Comparison of ENCODE assay signal across 8 mouse cellular contexts in the genomic region with DNA sequence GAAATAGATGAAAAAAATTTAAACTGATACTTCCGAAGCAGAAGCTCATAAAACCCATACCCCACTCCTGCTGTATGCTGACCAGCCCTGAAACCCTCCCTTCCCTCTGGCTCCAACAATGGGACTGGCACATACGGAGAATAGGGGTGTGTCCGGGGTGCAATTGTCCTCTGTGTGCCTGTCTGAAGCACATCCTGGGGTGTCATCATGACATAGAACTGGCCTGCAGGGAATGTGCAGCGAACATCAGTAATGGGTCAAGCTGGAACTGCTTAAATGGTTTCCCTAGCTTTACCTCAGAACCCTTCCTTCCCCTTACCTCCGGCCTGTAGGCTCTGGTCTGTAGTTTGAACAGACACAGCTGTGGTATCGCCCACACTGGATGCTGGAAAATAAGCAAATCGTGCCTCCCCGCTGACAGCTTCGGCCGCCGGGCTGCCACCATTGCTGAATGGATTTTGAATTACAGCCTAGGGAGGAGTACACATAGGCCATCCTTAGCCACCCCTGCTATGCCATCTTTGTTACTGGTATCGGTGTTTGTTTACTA. TPM values are rescaled to one million over a fixed set of nuclear protein-coding genes. Genes with fewer than 3 reads are reported as not detected.
DNase-seq lines count a peak whose midpoint lies in the region; ATAC-seq lines count a peak whose summit lies in the region.

No protein-coding gene starts in this region.

- no peaks in the 10 kb centered on the region for H3K27me3 ChIP-seq in megakaryocyte, embryonic 14.5 days (replicated peaks)
- H3K27me3 ChIP-seq in limb, embryonic 13.5 days = no peaks in the 10 kb centered on the region
- no peaks in the 10 kb centered on the region for H3K27me3 ChIP-seq in stomach, embryonic 15.5 days (replicated peaks)

- no peak for ATAC-seq in megakaryocyte, adult 5-6 weeks (ENCODE audit: poor library complexity, severe bottlenecking)
- ATAC-seq in limb, embryonic 13.5 days (ENCODE audit: low FRiP score, low read depth) = no peak
- ATAC-seq in stomach, embryonic 15.5 days (ENCODE audit: insufficient read depth, low FRiP score, low read depth) = no peak
- no peak for ATAC-seq in CD4-positive, CD25-positive, alpha-beta regulatory T cell, adult 4 months

- H3K4me1 ChIP-seq in megakaryocyte, embryonic 14.5 days = peaks cover 58% of the 10 kb centered on the region
- H3K4me1 ChIP-seq in limb, embryonic 13.5 days = peaks cover 21% of the 10 kb centered on the region
- peaks cover 23% of the 10 kb centered on the region for H3K4me1 ChIP-seq in stomach, embryonic 15.5 days

- DNase-seq in cerebellum, adult 11-12 months = peak; percentile 52
- no peak for DNase-seq in cerebellum, adult 9-10 months
- DNase-seq in adrenal gland, adult 18-20 months (ENCODE audit: low spot score in 2 of 2) = no peak

- H3K9me3 ChIP-seq in megakaryocyte, embryonic 14.5 days = no peaks in the 10 kb centered on the region
- H3K9me3 ChIP-seq in limb, embryonic 13.5 days = no peaks in the 10 kb centered on the region
- H3K9me3 ChIP-seq in stomach, embryonic 15.5 days = no peaks in the 10 kb centered on the region

- no peak overlapping the region for H3K27ac ChIP-seq in limb, embryonic 13.5 days
- H3K27ac ChIP-seq in stomach, embryonic 15.5 days = no peak overlapping the region

- H3K9ac ChIP-seq in limb, embryonic 13.5 days = peak overlapping the region; percentile 99; the same call in 1 of the 2 replicates
- H3K9ac ChIP-seq in stomach, embryonic 15.5 days = no peak overlapping the region

- 91% methylated on average over 12 of the region's 12 CpGs for WGBS in limb, embryonic 13.5 days
- WGBS in stomach, embryonic 15.5 days = 71% methylated on average over 12 of the region's 12 CpGs

- H3K36me3 ChIP-seq in megakaryocyte, embryonic 14.5 days (replicated peaks; ENCODE audit: low read length) = peaks cover 74% of the 10 kb centered on the region
- H3K36me3 ChIP-seq in limb, embryonic 13.5 days = peaks cover 66% of the 10 kb centered on the region
- H3K36me3 ChIP-seq in stomach, embryonic 15.5 days = peaks cover 17% of the 10 kb centered on the region; the same call in 1 of the 2 replicates

- peak overlapping the region; percentile 86 for H3K4me2 ChIP-seq in limb, embryonic 13.5 days (replicated peaks)
- peak overlapping the region; percentile 94 for H3K4me2 ChIP-seq in stomach, embryonic 15.5 days

- peak overlapping the region; percentile 98 for H3K4me3 ChIP-seq in megakaryocyte, embryonic 14.5 days (replicated peaks)
- peak overlapping the region; percentile 94 for H3K4me3 ChIP-seq in limb, embryonic 13.5 days
- H3K4me3 ChIP-seq in stomach, embryonic 15.5 days (replicated peaks) = peak overlapping the region; percentile 92

RNA-seq across cellular contexts. Expression of gene Usf2, which starts 1.6 kb away (rescaled TPM):
- 122 and 127 TPM in 2 replicates for polyA plus RNA-seq in megakaryocyte, embryonic 14.5 days (2012; ENCODE audit: insufficient read depth, low replicate concordance)
- total RNA-seq in megakaryocyte, adult 5-6 weeks (2015) = 145 and 150 TPM in 2 replicates
- 193 and 226 TPM in 2 replicates for total RNA-seq in megakaryocyte, adult 5-6 weeks (2017)
- polyA plus RNA-seq in limb, embryonic 13.5 days (2015; fragmentation: Nextera tagmentation; extraction: Ambion mirVana) = 27.9 and 28.7 TPM in 2 replicates
- 19.9 and 22.9 TPM in 2 replicates for polyA plus RNA-seq in stomach, embryonic 15.5 days (2015; fragmentation: Nextera tagmentation; extraction: Ambion mirVana)
- 10 to 100 TPM; 11.0 to 16.0 TPM for polyA plus RNA-seq in CD4-positive, CD25-positive, alpha-beta regulatory T cell, adult 4 months (2017; shearing (Covaris generic))
- 100 to 1,000 TPM; 104 to 122 TPM for total RNA-seq in adrenal gland, adult 18-20 months (2021)

RNA-seq across cellular contexts. Expression of gene Hamp, which starts 11.2 kb away (rescaled TPM):
- polyA plus RNA-seq in megakaryocyte, embryonic 14.5 days (2012; ENCODE audit: insufficient read depth, low replicate concordance) = not detected in 2 replicates
- 0.60 TPM in 1 of 2 replicates, not detected in the other for total RNA-seq in megakaryocyte, adult 5-6 weeks (2015)
- total RNA-seq in megakaryocyte, adult 5-6 weeks (2017) = not detected in 2 replicates
- polyA plus RNA-seq in limb, embryonic 13.5 days (2015; fragmentation: Nextera tagmentation; extraction: Ambion mirVana) = not detected in 2 replicates
- 0.39 and 1.8 TPM in 2 replicates for polyA plus RNA-seq in stomach, embryonic 15.5 days (2015; fragmentation: Nextera tagmentation; extraction: Ambion mirVana)
- not detected for polyA plus RNA-seq in CD4-positive, CD25-positive, alpha-beta regulatory T cell, adult 4 months (2017; shearing (Covaris generic))
- 1 to 10 TPM in 1 of 2 experiments, not detected in 1; 4.3 TPM for total RNA-seq in adrenal gland, adult 18-20 months (2021)

RNA-seq across cellular contexts. Expression of gene Lsr, which starts 18.2 kb away (rescaled TPM):
- polyA plus RNA-seq in megakaryocyte, embryonic 14.5 days (2012; ENCODE audit: insufficient read depth, low replicate concordance) = 2.1 TPM in 1 of 2 replicates, not detected in the other
- 4.3 and 7.3 TPM in 2 replicates for total RNA-seq in megakaryocyte, adult 5-6 weeks (2015)
- 4.7 and 6.1 TPM in 2 replicates for total RNA-seq in megakaryocyte, adult 5-6 weeks (2017)
- polyA plus RNA-seq in limb, embryonic 13.5 days (2015; fragmentation: Nextera tagmentation; extraction: Ambion mirVana) = 25.4 and 25.9 TPM in 2 replicates
- polyA plus RNA-seq in stomach, embryonic 15.5 days (2015; fragmentation: Nextera tagmentation; extraction: Ambion mirVana) = 102 and 116 TPM in 2 replicates
- polyA plus RNA-seq in CD4-positive, CD25-positive, alpha-beta regulatory T cell, adult 4 months (2017; shearing (Covaris generic)) = 1 to 10 TPM; 1.8 to 2.6 TPM
- total RNA-seq in adrenal gland, adult 18-20 months (2021) = 10 to 100 TPM in 1 of 2 experiments, 1 to 10 TPM in 1; 6.8 to 19.1 TPM

RNA-seq across cellular contexts. Expression of gene Fam187b, which starts 18.5 kb away (rescaled TPM):
- polyA plus RNA-seq in megakaryocyte, embryonic 14.5 days (2012; ENCODE audit: insufficient read depth, low replicate concordance) = not detected in 2 replicates
- 1.4 and 1.9 TPM in 2 replicates for total RNA-seq in megakaryocyte, adult 5-6 weeks (2015)
- total RNA-seq in megakaryocyte, adult 5-6 weeks (2017) = 0.51 and 0.77 TPM in 2 replicates
- polyA plus RNA-seq in limb, embryonic 13.5 days (2015; fragmentation: Nextera tagmentation; extraction: Ambion mirVana) = 0.70 and 0.78 TPM in 2 replicates
- polyA plus RNA-seq in stomach, embryonic 15.5 days (2015; fragmentation: Nextera tagmentation; extraction: Ambion mirVana) = 8.7 and 9.7 TPM in 2 replicates
- polyA plus RNA-seq in CD4-positive, CD25-positive, alpha-beta regulatory T cell, adult 4 months (2017; shearing (Covaris generic)) = 1 to 10 TPM; 1.2 to 1.5 TPM
- under 1 TPM; 0.61 to 0.66 TPM for total RNA-seq in adrenal gland, adult 18-20 months (2021)

RNA-seq across cellular contexts. Expression of gene Hamp2, which starts 30.6 kb away (rescaled TPM):
- polyA plus RNA-seq in megakaryocyte, embryonic 14.5 days (2012; ENCODE audit: insufficient read depth, low replicate concordance) = not detected in 2 replicates
- not detected in 2 replicates for total RNA-seq in megakaryocyte, adult 5-6 weeks (2015)
- total RNA-seq in megakaryocyte, adult 5-6 weeks (2017) = not detected in 2 replicates
- polyA plus RNA-seq in limb, embryonic 13.5 days (2015; fragmentation: Nextera tagmentation; extraction: Ambion mirVana) = not detected in 2 replicates
- polyA plus RNA-seq in stomach, embryonic 15.5 days (2015; fragmentation: Nextera tagmentation; extraction: Ambion mirVana) = 0.62 TPM in 1 of 2 replicates, not detected in the other
- polyA plus RNA-seq in CD4-positive, CD25-positive, alpha-beta regulatory T cell, adult 4 months (2017; shearing (Covaris generic)) = not detected
- 1 to 10 TPM in 1 of 2 experiments, not detected in 1; 3.4 TPM for total RNA-seq in adrenal gland, adult 18-20 months (2021)
